Mouse (Mus musculus): ENCODE data around the gene Meioc.

Meioc gene

DNA sequence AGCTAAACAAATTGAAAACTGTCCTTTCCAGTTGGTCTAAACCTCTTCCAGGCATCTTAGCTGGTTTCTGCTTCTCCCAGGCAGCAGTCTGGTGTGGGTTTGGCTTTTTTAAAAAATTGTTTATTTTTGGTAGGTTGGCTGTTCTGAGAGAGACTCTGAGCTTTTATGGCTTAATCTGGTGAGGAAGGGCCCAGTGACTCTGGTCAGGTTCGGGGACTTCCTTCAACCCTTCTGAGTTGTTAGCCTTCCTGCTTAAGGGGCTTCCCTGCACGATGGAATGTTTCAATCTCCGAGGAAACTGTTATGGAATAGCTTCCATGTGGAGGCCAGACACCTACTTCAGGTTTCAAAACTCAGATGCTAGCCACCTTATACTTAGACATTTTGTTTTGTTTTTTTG, at the start of gene Meioc:
TSS of gene Meioc (plus strand) at position 301 of the 400 bp plus-strand sequence.
- no peak for DNase-seq

DNA sequence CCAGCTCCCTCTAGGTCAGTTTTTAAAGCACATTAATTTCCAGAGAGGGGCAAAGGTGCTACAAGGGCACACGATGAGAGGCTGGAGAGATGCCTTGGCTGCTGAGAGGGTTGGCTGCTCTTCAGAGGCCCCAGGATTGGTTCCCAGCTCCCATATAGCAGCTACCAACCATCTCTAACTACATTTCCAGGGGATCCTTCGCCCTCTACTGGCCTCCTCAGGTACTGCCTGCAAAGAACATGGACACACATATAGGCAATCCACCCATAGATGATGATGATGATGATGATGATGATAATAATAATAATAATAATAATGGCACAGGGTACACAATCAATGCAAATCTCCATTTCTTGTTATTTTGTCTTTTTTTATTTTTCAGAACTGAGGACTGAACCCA, 44.1 kb upstream of the Meioc start:
- no peak for DNase-seq

DNA sequence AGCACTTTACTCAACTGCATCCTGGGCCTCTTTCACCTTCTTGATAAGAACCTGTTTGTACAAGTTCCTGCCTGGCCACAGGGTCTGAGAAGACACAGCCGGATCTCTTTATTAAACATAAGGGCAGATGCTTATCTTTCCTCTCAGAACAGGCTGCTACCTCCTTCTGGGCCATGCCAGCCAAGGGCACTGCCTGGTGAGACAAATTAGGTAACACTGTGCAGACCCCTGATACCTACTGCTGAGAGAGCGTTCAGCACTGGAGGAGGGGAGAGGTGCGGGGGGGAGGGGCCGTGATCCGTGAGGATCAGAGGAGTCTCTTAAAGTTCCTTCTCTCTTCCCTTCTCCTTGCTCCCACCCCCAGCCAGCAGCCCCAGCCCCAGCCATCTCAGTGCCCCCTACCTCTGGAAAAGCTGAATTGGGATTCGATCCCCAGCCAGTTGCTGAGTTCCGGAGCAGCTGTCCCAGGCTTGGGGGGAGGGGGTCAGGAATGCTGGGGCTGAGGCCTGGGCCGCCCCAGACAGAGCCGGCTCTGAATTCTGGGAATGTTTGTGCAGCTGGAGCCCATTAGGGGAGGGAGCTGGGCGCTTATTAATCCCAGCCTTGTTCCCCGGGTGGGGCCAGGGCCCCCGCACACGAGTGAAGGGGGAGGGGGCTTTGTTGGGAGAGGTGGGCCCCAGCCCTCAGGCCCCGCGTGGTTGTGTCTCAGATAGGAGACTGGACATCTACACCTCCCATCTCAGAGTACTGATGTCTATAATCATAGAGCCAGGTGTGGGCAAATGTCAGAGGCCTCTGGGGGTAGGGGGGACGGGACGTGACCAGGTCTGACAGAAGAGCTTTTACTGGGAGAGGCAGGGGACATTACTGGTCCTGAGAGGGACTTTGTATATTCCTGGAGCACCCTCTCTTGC, 39.4 kb upstream of the Meioc start:
- peak; percentile 84 for DNase-seq

DNA sequence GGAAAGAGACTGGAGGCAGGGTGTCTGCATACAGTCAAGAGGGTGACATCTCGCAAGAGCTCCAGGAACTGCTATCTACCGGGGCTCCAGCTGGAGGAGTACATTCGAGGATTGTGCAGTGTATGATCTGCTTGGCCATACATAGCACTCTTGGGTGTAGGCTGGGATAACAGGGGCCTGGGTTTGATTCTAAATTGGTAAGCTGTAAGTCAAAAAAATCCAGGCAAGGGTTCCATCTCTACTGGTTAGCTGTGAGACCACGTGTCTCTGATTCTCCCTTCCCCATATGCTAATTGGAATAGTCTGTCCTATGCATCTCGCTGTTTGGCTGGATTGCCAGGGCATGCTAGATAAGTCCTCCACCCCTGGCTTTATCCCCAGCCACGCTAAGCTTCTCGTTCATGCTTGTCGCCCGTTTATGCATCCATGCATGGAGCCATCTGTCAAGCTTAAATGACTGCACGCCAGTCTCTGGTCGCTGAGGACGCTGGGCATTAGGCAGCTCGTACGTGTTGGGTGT, 38.6 kb upstream of the Meioc start:
- peak; percentile 94 for DNase-seq

DNA sequence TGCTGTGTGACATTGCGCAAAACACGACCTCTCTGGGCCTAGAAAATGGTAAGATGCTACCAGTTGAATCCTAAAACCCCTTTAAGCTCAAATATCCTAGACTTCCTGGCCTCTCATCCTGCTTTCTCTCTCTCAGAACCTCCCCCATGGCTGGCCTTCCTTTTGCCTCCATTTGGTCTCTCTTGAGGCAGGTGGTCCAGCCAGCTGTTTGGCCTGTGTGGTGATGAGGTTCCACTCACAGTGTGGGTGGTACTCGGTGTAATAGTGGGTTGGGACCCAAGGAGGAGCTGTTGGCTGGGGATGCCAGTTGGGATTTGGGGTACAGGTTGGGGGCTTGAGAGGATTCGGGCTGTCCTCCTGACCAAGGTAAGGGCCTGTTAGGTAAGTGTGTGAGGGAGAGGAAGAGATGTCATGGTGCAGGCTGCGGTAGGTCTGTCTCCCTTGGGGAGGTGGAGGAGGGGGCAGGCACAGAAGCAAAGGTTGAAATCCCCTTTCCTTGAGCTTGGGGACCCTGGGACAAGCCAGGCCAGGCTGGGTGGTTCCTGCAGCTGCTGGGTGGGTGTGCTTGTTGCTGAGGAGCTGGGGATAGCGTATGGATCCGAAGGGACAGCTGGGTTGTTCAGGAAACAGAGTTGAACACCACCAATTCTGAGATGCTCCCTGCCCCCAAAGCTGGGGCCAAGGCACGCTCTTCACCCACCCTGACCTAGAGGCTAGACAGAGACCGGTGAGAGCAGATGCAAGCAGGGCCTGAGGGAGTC, 36.2 kb upstream of the Meioc start:
- DNase-seq = no peak

DNA sequence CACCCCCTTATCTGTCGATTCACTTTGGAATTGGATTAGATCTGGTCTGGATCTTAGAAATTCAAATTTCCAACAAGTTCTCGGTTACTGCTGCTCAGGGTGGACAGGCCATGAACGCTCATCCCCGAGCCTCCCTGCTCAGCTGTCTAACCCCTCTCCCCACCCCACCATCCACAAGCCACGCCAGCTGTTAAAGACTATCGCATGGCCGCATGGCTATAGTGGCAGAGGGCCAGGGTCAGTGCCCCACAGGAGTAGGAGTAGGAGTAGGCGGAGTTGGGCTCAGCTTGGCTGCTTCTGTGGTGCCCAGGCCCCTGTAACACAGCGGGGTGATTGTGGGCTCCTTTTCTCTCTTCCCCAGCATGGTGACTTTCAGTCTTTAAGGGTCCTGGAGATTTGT, 35.0 kb upstream of the Meioc start:
- peak; percentile 44 for DNase-seq

DNA sequence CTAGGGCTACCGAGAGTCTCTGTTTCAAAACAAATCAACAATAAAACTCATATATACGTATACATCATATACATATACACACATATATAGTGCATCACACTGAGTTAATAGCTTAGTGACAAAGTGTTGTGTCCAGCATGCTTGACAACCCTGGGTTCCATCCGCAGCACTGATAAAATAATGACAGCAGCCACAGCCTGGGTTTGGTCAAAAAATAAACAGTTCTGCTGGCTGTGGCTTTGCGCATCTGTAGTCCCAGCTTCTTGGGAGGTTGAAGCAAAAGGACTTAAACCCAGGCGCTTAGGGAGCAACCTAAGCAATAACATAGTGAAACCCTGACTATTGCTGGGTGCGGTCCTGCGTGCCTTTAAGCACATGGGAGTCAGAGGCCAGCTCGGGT, 34.1 kb upstream of the Meioc start:
- DNase-seq = no peak

DNA sequence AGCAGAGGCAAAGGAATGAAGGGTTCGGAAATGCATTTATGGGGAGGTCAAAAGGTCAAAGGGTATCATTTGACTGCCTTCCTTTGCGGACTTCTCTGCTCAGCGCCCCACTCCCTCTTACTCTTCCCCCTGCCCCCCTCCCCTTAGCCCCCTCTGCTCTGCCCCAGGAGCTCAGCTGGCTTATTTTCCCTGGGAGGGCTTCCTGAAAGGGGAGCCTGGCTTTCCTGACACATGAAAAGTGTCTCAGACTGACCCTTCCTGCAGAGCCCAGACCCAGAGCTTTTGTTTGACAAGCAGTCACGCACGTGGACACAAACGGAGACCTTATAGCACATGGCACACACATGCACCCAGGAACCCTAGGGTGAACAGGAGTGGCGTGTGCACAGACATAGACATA, 32.8 kb upstream of the Meioc start:
- no peak for DNase-seq

DNA sequence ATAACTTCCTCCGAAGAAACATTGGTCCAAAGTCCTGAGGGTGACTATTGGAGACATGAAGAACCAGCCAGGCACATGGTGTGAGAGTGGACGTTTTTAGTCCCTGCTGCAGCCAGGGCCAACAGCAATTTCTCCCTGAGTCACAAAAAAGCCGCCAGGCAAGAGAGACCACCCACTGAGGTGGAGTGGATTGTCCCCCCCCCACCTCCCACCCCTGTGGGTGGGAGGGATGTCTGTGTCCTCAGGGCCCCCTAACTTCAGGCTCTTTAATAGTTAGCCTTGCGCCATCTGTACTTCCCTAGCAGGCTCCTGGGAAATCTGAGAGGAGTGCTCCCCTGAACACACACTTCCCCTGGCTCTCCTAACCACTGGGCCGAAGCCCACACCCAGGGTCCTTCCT, 32.3 kb upstream of the Meioc start:
- peak; percentile 22 for DNase-seq

DNA sequence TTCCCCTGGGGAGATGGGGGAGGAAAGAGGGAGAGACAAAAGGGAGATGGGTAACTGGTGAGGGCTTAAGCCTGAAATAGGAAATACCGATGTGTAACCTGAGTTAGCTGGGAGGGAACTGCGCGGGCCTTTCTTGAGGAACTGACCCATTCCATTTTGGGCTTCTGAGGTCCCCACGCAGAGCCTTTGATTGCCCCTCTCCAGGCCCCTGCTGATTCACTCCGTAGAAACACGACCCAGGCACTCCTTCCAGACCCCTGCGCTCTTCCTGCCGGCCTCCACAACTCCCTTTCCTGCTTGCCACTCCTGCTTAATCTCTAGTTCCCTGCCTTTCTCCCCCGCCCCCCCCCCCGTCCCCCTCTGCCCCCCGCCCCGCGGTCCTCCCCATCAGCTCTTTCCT, 30.8 kb upstream of the Meioc start:
- no peak for DNase-seq

DNA sequence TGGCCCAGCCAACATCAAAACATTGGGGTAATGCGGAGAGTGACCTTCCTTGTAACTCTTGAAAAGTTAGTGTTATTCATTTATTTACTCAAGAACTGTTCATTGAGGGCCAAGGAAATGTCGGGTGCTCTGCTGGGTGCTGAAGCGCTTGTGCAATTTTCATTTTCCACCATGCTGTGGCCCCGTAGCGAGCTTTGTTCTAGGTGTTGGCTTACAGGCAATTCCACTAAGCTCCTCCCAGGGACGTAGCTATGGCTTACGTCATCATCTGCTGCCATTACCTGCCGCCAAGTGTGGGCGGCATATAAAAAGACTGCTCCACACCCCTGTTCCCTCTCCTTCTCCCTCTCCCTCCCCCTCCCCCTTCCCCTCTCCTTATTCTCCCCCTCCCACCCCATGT, 30.1 kb upstream of the Meioc start:
- peak; percentile 46 for DNase-seq

DNA sequence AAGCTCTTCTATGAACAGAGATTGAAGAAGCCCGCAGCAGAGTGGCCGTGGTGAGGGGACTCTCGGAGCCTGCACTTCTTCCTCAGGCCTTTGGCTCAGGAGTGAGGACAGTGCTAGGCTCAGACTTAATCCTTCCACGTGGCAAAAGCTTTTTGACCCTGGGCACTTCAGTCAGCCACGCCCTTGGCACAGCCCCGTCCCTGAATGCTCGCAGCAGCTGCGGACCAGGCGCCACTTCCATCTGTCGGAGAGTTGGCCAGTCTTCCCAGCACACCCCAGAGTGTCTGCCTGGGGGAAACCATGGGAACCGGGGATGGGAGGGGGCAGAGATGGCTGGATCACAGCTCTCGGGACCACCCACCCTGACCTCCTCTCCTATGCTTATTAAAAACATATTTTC, 26.6 kb upstream of the Meioc start:
- DNase-seq = peak; percentile 79

DNA sequence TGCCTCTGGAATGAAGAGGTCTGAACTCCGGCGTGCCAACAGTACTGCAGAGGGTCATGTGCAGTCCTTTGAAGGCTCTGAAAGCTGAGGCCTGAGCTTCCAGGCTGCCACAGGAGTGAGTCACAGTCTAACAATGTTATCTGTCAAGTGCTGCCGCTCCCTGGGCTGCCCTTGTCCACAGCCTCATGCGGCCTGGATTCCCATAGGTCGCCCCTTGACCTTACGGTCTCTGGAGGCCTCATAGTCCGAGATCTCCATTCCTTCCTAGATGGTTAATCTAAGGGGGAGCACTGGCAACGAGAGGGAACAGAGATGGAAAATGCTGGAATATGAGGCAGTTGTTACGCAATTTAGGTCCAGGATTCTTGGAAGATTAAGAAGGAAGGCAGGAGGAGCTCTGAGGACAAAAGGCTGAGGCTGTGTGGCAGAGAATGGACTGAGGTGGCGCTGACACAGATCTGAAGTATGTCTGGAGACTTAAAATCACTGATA, 19.6 kb upstream of the Meioc start:
- no peak for DNase-seq

DNA sequence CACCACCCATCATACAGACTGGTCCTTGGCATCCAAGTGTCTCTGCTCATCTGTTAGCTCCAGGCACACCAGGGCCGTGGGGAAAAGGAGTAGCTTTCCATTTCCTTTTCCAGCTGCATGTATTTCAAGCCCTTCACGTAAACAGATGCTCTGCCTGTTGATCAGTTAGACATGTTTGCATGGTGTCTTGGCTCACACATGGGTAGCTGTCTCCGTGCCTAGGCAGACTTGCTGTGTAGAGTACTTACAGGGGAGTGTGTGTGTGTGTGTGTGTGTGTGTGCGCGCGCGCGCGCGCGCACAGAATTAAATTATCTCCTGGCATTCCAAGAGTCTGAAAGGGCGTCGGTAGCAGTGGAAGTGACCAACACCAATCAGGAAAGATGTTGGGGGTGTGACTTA, 17.3 kb upstream of the Meioc start:
- DNase-seq = no peak

DNA sequence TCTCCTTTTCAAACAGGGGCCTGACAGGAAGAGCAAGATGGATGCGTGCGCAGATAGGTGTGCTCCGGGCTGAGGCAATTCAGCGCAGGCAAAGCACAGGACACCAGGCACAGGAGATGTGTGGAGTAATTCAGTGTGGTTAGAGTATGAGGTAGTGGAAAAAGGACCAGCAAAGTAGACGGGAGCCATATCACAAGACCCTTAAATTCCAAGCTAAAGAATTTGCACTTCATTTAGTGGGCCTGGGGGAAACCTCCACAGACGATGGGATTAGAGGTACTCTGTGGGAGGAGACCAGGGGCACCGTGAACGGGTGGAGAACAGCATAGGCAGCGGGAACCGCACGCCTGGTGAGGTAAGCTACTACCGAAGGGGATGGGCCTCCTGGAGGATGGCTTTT, 15.6 kb upstream of the Meioc start:
- DNase-seq = no peak

DNA sequence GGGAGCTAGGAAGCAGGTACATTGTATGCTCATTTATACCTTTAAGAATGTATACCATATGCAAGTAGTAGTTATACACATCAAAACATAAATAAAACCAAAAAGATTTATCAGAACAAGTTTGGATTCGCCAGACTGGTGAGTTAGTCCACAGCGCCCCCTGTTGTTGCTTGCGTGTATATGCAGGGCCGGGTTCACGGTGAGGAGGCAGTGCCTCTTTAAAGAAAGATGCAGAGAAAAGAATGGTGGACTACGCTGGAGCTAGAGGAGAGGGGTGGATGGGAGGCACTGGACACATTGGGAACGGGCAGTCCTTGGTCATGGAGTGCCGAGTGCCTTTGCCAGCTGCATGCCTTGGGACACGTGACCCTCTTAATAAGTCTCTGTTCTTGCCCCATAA, 12.1 kb upstream of the Meioc start:
- DNase-seq = peak; percentile 79

DNA sequence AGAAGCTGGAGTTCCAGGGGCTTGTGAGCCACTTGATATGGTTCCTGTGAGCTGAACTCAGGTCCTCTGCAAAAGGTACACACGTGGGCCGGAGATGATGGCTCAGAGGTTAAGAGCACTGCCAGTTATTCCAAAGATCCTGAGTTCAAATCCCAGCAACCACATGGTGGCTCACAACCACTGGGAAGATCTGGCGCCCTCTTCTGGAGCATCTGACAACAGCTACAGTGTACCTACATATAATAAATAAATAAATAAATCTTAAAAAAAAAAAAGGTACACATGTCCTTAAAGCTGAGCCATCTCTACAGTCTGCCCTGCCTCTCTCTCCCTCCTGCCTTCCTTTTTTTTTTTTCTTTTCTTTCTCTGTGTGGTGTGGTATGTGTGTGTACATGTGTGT, 10.7 kb upstream of the Meioc start:
- peak; percentile 34 for DNase-seq

DNA sequence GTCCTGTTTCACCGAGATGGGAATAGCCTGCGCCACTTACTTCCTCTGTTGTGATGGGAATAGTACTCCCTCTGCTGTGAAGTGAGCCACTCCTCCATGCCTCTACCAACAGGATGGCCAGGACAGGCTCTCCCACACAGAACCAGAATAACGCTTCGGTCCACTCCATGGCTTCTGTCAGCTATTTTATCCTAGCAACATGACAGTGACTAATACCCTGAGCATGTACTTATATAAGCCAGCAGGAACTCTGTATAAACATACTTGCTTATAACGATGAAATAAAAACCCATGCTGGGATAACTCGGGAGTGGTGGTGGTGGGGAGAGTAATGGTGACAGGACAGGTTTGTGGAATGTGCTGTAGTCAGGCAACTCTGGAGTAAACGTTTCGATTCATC, 7.6 kb upstream of the Meioc start:
- DNase-seq = no peak

DNA sequence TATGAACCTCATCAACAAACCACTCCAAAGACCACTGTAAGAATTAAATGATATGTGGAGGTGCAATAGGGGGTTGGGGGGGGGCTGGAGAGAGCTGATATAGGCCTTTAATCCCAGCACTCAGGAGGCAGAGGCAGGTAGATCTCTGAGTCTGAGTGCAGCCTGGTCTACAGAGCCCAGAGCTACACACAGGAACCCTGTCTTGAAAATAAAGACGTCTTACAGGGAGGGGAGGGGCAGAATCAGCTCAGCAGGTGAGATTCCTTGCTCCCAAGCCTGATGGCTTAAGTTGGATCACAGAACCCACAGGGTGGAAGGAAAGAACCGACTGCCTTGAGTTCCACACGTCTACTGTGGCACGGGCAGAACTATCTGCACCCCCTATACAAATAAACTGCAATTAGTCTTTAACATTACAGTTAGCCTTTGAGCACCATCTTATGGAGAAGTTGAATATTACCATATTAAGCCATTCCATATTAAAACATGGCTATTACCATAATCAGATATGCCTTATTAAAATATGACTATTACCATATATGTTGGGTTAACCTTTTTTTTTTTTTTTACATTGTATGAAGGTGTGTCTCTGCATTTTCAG, 7.1 kb upstream of the Meioc start:
- peak; percentile 50 for DNase-seq

DNA sequence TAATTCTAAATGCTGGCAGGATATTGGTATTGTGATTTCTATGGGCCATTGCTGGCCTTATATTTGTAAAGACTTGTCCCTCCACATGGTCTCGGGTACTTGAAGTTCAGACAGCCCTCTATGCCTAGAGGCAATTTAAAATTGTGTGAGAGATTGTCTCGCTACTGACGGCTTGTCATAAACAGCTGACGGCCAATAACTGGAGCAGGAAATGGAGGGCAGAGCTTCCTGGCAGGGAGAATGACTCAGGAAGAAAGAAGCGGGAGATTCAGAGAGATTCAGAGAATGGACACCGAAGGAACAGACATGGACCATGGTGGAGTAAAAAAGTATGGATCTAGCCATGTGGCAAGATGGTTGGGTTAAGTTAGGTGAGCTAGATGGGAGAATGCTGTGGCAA, 6.6 kb upstream of the Meioc start:
- DNase-seq = no peak

DNA sequence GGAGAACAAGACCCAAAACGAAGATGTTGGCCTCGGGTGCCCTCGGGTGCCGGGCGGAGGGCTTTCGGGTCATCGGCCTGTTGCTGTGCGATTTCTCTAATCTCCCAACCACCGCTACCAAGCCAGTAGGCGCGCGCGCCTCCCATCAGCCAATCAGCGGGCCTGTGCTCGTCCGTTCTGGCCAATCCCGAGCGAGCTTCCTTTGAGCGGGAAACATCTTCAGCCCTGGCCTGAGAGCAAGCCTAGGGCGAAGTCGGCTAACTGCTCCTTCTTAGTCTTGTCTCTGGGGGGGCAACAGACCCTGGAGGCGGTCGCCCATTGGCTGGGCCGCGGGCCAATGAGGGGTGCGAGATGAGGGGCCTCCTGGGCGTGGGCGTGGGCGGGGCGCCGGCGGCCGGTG, 1.6 kb downstream of the Meioc start:
- DNase-seq = peak; percentile 17

DNA sequence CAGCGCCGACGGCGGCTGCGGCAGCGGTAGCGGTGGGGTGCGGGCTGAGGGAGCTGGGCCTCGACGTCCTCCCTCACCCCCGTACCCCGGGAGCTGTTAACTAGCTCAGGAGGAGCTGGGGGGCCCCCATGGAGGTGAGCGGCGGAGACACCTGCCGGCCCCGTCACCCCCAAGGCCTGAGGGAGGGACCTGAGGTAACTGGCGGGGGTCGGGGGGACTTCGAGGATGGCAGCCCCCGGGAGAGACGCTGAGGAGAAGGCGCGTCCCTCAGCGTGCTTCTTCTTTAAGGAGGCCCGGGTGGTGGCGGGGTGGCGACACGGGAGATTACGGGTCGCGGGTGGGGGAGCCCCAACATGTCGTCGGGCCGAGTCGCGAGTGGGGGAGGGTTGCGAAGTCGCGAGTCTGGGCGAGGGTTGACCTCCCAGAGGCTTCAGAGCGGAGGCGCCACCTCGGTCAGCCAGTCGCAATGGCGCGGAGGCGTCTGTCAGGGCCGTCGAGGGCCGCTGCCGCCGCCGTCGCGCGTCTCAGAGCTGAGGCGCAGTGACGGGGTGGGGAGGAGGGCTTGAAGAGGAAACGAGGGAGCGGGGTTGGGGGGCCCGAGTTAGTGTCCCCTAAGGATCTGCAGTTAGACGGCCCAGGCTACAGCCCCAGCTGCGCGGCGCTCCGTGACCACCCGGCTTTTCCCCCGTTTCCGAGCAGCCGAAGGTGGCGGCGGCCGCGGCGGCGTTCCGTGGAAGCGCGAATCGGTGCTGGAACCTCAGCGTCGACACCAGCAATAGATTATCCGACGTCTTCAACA, 2.3 kb downstream of the Meioc start:
- peak; percentile 7 for DNase-seq

DNA sequence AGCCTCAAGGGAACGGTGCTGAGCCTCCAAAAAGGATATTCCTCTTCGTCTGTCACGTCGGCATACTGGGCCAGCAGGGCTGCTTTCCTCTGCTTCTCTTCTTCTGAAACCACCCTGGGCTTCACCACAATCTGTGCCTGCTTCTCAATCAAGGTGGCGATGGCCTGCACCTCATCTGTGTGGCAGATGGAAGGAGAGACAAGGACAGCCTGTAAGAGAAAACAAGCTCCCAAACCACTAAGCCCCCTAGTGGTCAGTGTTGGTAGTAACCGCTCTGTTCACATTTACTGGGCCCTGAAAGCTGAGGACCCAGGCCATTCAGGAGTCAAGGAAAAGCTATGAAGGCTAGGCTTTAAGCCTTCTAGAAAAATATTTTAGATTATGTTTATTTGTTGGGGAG, 26.6 kb downstream of the Meioc start:
- DNase-seq = peak; percentile 84

Measured in retina, postnatal 1 day (tissue).